Mouse (Mus musculus) ES-E14 (cell line): ENCODE data around the gene Zp2. TPM values are rescaled to one million over a fixed set of nuclear protein-coding genes. Genes with fewer than 3 reads are reported as not detected.
A peak's percentile ranks its signal among the peaks of the same experiment; 100 is the strongest.

Experiments
- DNase-seq: peaks from one replicate; pipeline ENCODE4 v3.0.0-alpha.2; 2013; ENCODE audit warnings: low read depth, low spot score
- H3K27ac ChIP-seq: 2 replicates; pipeline ENCODE4 v1.5.1; 2012; ENCODE audit warnings: low read depth, mild to moderate bottlenecking, low read length, moderate library complexity, mixed read lengths; ENCODE audit not compliant: poor library complexity, insufficient read depth, severe bottlenecking
- H3K36me3 ChIP-seq: 2 replicates; pipeline ENCODE4 v1.6.1; 2012; ENCODE audit warnings: mild to moderate bottlenecking, low read length, moderate library complexity, mixed read lengths; ENCODE audit not compliant: control insufficient read depth, poor library complexity, insufficient read depth, severe bottlenecking
- H3K4me1 ChIP-seq, 2 experiments: fragments of 150-350 bp in 1 of 2; sonication (generic) in 1 of 2; 2 replicates each; pipeline ENCODE4 v1.6.1; 2012; ENCODE audit warnings: low read length in 2 of 2, mild to moderate bottlenecking in 1 of 2, mixed read lengths in 1 of 2; ENCODE audit not compliant: control insufficient read depth in 2 of 2, insufficient read depth in 2 of 2, poor library complexity in 1 of 2
- H3K4me3 ChIP-seq, 2 experiments: fragments of 150-350 bp in 1 of 2; sonication (generic) in 1 of 2; 2 replicates each; pipeline ENCODE4 v1.5.1; 2012; ENCODE audit warnings: low read length in 2 of 2, low read depth in 1 of 2, mild to moderate bottlenecking in 1 of 2, mixed read lengths in 1 of 2; ENCODE audit not compliant: insufficient read depth in 1 of 2, poor library complexity in 1 of 2, severe bottlenecking in 1 of 2
- H3K9ac ChIP-seq: 2 replicates; pipeline ENCODE4 v1.6.1; 2012; ENCODE audit warnings: low read depth, mild to moderate bottlenecking, low read length, mixed read lengths; ENCODE audit not compliant: poor library complexity, insufficient read depth, severe bottlenecking
- H3K9me3 ChIP-seq: fragments of 150-350 bp; sonication (generic); 2 replicates; pipeline ENCODE4 v1.6.1; 2012; ENCODE audit warnings: low read depth, mild to moderate bottlenecking, low read length; ENCODE audit not compliant: control insufficient read depth, insufficient read depth
- CHD2 ChIP-seq: IDR thresholded peaks from 2 replicates; pipeline ENCODE4 v1.6.1; 2014; ENCODE audit warnings: mild to moderate bottlenecking, low read depth, low read length, inconsistent platforms
- HCFC1 ChIP-seq: IDR thresholded peaks from 2 replicates; pipeline ENCODE4 v1.6.1; 2012; ENCODE audit warnings: low read length, inconsistent platforms, borderline replicate concordance; ENCODE audit not compliant: insufficient read depth
- MAFK ChIP-seq: IDR thresholded peaks from 2 replicates; pipeline ENCODE4 v1.6.1; 2014; ENCODE audit warnings: mild to moderate bottlenecking, low read depth, low read length, inconsistent platforms; ENCODE audit not compliant: insufficient read depth
- ZC3H11A ChIP-seq: IDR thresholded peaks from 2 replicates; pipeline ENCODE4 v1.6.1; 2012; ENCODE audit warnings: low read depth, mild to moderate bottlenecking, inconsistent platforms, low read length, borderline replicate concordance
- ZNF384 ChIP-seq: IDR thresholded peaks from 2 replicates; pipeline ENCODE4 v1.6.1; 2012; ENCODE audit warnings: low read depth, low read length, inconsistent platforms
- in situ Hi-C, 2 experiments: fragments of 600-800 bp; cut with MboI; formaldehyde crosslinking; loops; one replicate each; pipeline ENCODE4 v1.15.1; 2025; ENCODE audit warnings: low sequenced_read_pairs in 2 of 2, inconsistent platforms in 1 of 2; ENCODE audit not compliant: unreplicated experiment in 2 of 2
- total RNA-seq: library from RNA; depleted of rRNA; stranded (reverse); fragments of 300-350 nt; gene quantifications from 2 replicates; pipeline ENCODE4 v1.2.3, GENCODE M21; 2012

Gene Zp2
- total RNA-seq, 1 experiment, result not detected

DNA sequence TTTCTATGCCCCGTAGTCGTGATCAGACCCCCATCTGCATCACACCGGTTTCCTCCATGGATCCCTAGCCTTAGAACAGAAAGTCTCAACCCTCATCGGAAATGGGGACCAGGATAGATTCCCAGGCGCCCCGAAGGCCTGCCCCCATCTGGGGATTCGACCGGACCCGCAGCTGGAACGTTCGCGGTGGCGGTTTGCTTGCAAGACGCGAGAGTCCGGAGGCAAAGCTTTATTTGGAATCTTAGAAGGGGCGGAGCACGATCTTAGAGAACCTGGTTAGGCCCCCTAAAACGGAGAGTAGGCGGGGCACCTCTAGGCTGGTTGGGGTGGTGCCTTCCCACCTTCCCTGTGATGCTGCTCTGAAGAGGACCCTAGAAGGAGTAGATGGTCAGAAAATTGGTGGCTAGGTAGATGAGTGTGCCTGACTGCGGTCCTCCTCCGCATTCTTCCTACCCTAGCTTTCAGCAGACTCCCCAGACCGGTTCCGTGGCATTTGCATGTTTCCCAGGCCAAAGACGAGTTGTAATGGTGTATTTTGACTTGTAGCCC lies 42.0 kb downstream of the Zp2 start:
- in situ Hi-C loops, result no loop called here
- Histone ChIP-seq H3K9me3 (no peaks in the 10 kb centered on the region), H3K4me1 (peaks cover 0 to 7% of the 10 kb centered on the region in 2 experiments; a peak in 1 of 4 replicates), H3K9ac (0 out of 2 replicates have a peak overlapping the region, but pooled peaks have one; percentile 37), H3K27ac (no peak overlapping the region), H3K4me3 (peak overlapping the region; percentile 57 to 91), H3K36me3 (no peaks in the 10 kb centered on the region)
- no peak for DNase-seq
- TF ChIP-seq ZNF384 (no peak), MAFK (no peak), HCFC1 (no peak), CHD2 (no peak), ZC3H11A (no peak)

GRCm38 (mm10) chr7:120102164-120102972 lies 42.7 kb downstream of the Zp2 start, which contains the start of gene Tmem159:
Gene Tmem159 (plus strand): TSS chr7:120102353.
- Histone ChIP-seq H3K4me1 (peaks cover 0 to 7% of the 10 kb centered on the region in 2 experiments; a peak in 1 of 4 replicates), H3K4me3 (peak within 1 kb of the TSS; percentile 57 to 91), H3K36me3 (no peaks in the 10 kb centered on the region), H3K9ac (peak within 1 kb of the TSS; percentile 37), H3K27ac (no peak within 1 kb of the TSS), H3K9me3 (no peaks in the 10 kb centered on the region)
- peak; percentile 69 for DNase-seq
- TF ChIP-seq ZC3H11A (no peak), CHD2 (no peak), HCFC1 (no peak), MAFK (no peak), ZNF384 (no peak)
- in situ Hi-C loops, result no loop called here

- peaks cover 0 to 5% of the 10 kb centered on the region in 2 experiments; a peak in 1 of 4 replicates for H3K4me1 ChIP-seq
- no peak overlapping the region for H3K9ac ChIP-seq
- TF ChIP-seq ZNF384 (peak; percentile 68; the same call in 1 of the 2 replicates), MAFK (no peak), CHD2 (no peak), ZC3H11A (peak; percentile 86)
- no peaks in the 10 kb centered on the region for H3K36me3 ChIP-seq
- DNase-seq, result peak; percentile 75
- in situ Hi-C loops, result no loop called here
- no peak overlapping the region for H3K27ac ChIP-seq
- H3K9me3 ChIP-seq, result no peaks in the 10 kb centered on the region
- no peak overlapping the region for H3K4me3 ChIP-seq
These were observed 46.7 kb downstream of the Zp2 start for GRCm38 (mm10) chr7:120098403-120098802.

- peak; percentile 86 for DNase-seq
- H3K9ac ChIP-seq, result no peak overlapping the region
- H3K27ac ChIP-seq, result no peak overlapping the region
- 0 out of 4 replicates have a peak, but pooled peaks cover 0 to 2% of the 10 kb centered on the region in 2 experiments for H3K4me1 ChIP-seq
- TF ChIP-seq ZNF384 (no peak), ZC3H11A (peak; percentile 55; the same call in 1 of the 2 replicates)
- H3K4me3 ChIP-seq, result no peak overlapping the region
- in situ Hi-C loops, result no loop called here
- no peaks in the 10 kb centered on the region for H3K9me3 ChIP-seq
- H3K36me3 ChIP-seq, result no peaks in the 10 kb centered on the region
These were observed 47.2 kb downstream of the Zp2 start for GRCm38 (mm10) chr7:120097845-120098244.
